Mouse (Mus musculus) limb, embryonic 10.5 days (tissue): ENCODE measurements around the gene C1qa. TPM values are rescaled to one million over a fixed set of nuclear protein-coding genes. Genes with fewer than 3 reads are reported as not detected.

Experiments used
- polyA plus RNA-seq: library from polyadenylated mRNA; unstranded; fragments of >200 nt; fragmentation: Nextera tagmentation; extraction: Ambion mirVana; gene quantifications from 2 replicates; pipeline ENCODE4 v1.2.1, GENCODE M21; 2016

Gene C1qa
- polyA plus RNA-seq, 1 experiment from 2014 or later: 3.8 TPM

Other genes starting within 250 kb of the C1qa start
- 9.6 and 10.8 TPM in 2 replicates for gene Ephb2, start 62.8 kb downstream of the C1qa start, polyA plus RNA-seq
- gene C1qb, start 12.6 kb downstream of the C1qa start, polyA plus RNA-seq: 10.6 TPM in 2 replicates
- 2.8 and 5.9 TPM in 2 replicates for gene C1qc, start 5.7 kb downstream of the C1qa start, polyA plus RNA-seq
- gene Epha8, start 58.0 kb upstream of the C1qa start, polyA plus RNA-seq: 0.29 and 0.55 TPM in 2 replicates
- gene Zbtb40, start 150.0 kb upstream of the C1qa start, polyA plus RNA-seq: 6.7 and 7.2 TPM in 2 replicates